Mouse (Mus musculus) kidney, adult 2 months (tissue): ENCODE data around the gene Dbh. TPM values are rescaled to one million over a fixed set of nuclear protein-coding genes. Genes with fewer than 3 reads are reported as not detected.

Experiments used
- DNase-seq: peaks from one replicate; pipeline ENCODE4 v3.0.0; 2021
- H3K27ac ChIP-seq: fragments of 200-500 bp; 2 replicates; pipeline ENCODE4 v1.5.1; 2012; ENCODE audit warnings: low read depth, low read length, control low read depth, inconsistent platforms; ENCODE audit not compliant: insufficient read depth
- H3K27me3 ChIP-seq: fragments of 200-500 bp; replicated peaks from 2 replicates; pipeline ENCODE4 v1.6.1; 2012; ENCODE audit warnings: mild to moderate bottlenecking, moderate library complexity, low read length, inconsistent platforms; ENCODE audit not compliant: control insufficient read depth, insufficient read depth
- H3K36me3 ChIP-seq: fragments of 200-500 bp; 2 replicates; pipeline ENCODE4 v1.6.1; 2012; ENCODE audit warnings: mild to moderate bottlenecking, moderate library complexity, low read length, inconsistent platforms; ENCODE audit not compliant: control insufficient read depth, insufficient read depth
- H3K4me1 ChIP-seq: fragments of 200-500 bp; 2 replicates; pipeline ENCODE4 v1.6.1; 2011; ENCODE audit warnings: low read length; ENCODE audit not compliant: control insufficient read depth, insufficient read depth
- H3K4me3 ChIP-seq: fragments of 200-500 bp; 2 replicates; pipeline ENCODE4 v1.5.1; 2011; ENCODE audit warnings: mild to moderate bottlenecking, low read depth, low read length, control low read depth; ENCODE audit not compliant: insufficient read depth
- CTCF ChIP-seq: fragments of 200-500 bp; conservative IDR thresholded peaks from 2 replicates; pipeline ENCODE4 v1.5.1; 2011; ENCODE audit warnings: low read depth, mild to moderate bottlenecking, control low read depth, low read length, moderate library complexity, mixed read lengths; ENCODE audit not compliant: insufficient read depth, insufficient read length
- POLR2A ChIP-seq: fragments of 200-500 bp; IDR thresholded peaks from one replicate; pipeline ENCODE4 v1.6.1; 2011; ENCODE audit warnings: low read depth, low read length, control low read depth
- WGBS: fragments of 180-500 bp; shearing (Covaris S2); methylation state at CpG from one replicate; pipeline ENCODE4 v1.1.7; 2018; 5-methylcytosine and 5-hydroxymethylcytosine counted together
- polyA plus RNA-seq: library from polyadenylated mRNA; depleted of rRNA; stranded (reverse); fragments of >200 nt; gene quantifications from 2 replicates; pipeline ENCODE4 v1.2.3, GENCODE M21; 2012; rRNA removed

Dbh gene
- polyA plus RNA-seq, result 3.1 and 10.1 TPM in 2 replicates

GRCm38 (mm10) chr2:27164796-27165590 is at the start of gene Dbh:
Gene Dbh, plus strand, starts transcription at chr2:27165233.
- WGBS, result 85% methylated on average over 12 of the region's 12 CpGs
- no peak for TF ChIP-seq POLR2A
- TF ChIP-seq CTCF, result no peak
- H3K4me3 ChIP-seq, result no peak within 1 kb of the TSS
- H3K36me3 ChIP-seq, result no peaks in the 10 kb centered on the region
- DNase-seq, result no peak
- H3K4me1 ChIP-seq, result no peaks in the 10 kb centered on the region
- H3K27ac ChIP-seq, result no peak within 1 kb of the TSS
- H3K27me3 ChIP-seq, result no peaks in the 10 kb centered on the region

GRCm38 (mm10) chr2:27118452-27118851 is 46.6 kb upstream of the Dbh start:
- H3K36me3 ChIP-seq, result no peaks in the 10 kb centered on the region
- 58% methylated on average over 4 of the region's 4 CpGs for WGBS
- H3K27ac ChIP-seq, result no peak overlapping the region
- TF ChIP-seq POLR2A, result no peak
- no peak for TF ChIP-seq CTCF
- H3K4me1 ChIP-seq, result no peaks in the 10 kb centered on the region
- no peaks in the 10 kb centered on the region for H3K27me3 ChIP-seq
- no peak overlapping the region for H3K4me3 ChIP-seq
- DNase-seq, result no peak

DNA sequence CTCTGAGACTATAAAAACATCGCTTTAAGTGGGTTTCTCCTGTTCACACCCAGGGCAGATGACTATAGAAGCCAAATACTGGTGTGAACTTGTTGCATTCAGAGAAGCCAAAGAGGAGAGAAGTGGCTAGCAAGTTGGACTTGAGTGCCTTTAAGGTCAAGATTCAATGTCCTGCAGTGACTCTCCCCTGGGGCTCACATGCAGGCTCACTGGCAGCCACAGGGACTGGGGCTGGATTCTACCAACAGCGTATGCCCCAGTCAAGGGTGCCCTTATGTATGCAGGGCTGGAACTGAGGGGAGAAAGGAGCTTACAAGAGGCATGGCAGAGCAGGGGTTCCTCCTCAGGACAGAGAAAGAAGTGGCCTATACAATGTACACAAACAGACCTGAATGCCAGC is 45.3 kb upstream of the Dbh start:
- no peaks in the 10 kb centered on the region for H3K27me3 ChIP-seq
- H3K36me3 ChIP-seq, result no peaks in the 10 kb centered on the region
- H3K27ac ChIP-seq, result no peak overlapping the region
- no peak overlapping the region for H3K4me3 ChIP-seq
- DNase-seq, result no peak
- 82% methylated on average over 2 of the region's 2 CpGs for WGBS
- TF ChIP-seq CTCF (no peak), POLR2A (no peak)
- no peaks in the 10 kb centered on the region for H3K4me1 ChIP-seq

GRCm38 (mm10) chr2:27120241-27120641 is 44.8 kb upstream of the Dbh start:
- Histone ChIP-seq H3K36me3 (no peaks in the 10 kb centered on the region), H3K27ac (no peak overlapping the region), H3K27me3 (no peaks in the 10 kb centered on the region), H3K4me1 (no peaks in the 10 kb centered on the region), H3K4me3 (no peak overlapping the region)
- no peak for DNase-seq
- 68% methylated on average over 8 of the region's 8 CpGs for WGBS
- no peak for TF ChIP-seq CTCF
- TF ChIP-seq POLR2A, result no peak

GRCm38 (mm10) chr2:27121626-27122355 is 43.2 kb upstream of the Dbh start:
- Histone ChIP-seq H3K27me3 (no peaks in the 10 kb centered on the region), H3K4me3 (no peak overlapping the region), H3K27ac (no peak overlapping the region), H3K36me3 (no peaks in the 10 kb centered on the region), H3K4me1 (no peaks in the 10 kb centered on the region)
- WGBS, result 13% methylated on average over 9 of the region's 9 CpGs
- DNase-seq, result no peak
- TF ChIP-seq CTCF, result no peak
- TF ChIP-seq POLR2A, result no peak

GRCm38 (mm10) chr2:27122578-27122977 is 42.5 kb upstream of the Dbh start:
- Histone ChIP-seq H3K4me1 (no peaks in the 10 kb centered on the region), H3K27me3 (no peaks in the 10 kb centered on the region), H3K36me3 (no peaks in the 10 kb centered on the region), H3K4me3 (no peak overlapping the region), H3K27ac (no peak overlapping the region)
- no peak for DNase-seq
- 73% methylated on average over 9 of the region's 9 CpGs for WGBS
- TF ChIP-seq POLR2A, result no peak
- TF ChIP-seq CTCF, result no peak

GRCm38 (mm10) chr2:27123121-27123520 is 41.9 kb upstream of the Dbh start:
- Histone ChIP-seq H3K27me3 (no peaks in the 10 kb centered on the region), H3K36me3 (no peaks in the 10 kb centered on the region), H3K27ac (no peak overlapping the region), H3K4me3 (no peak overlapping the region), H3K4me1 (no peaks in the 10 kb centered on the region)
- TF ChIP-seq CTCF (no peak), POLR2A (no peak)
- WGBS, result 97% methylated on average over 4 of the region's 4 CpGs
- DNase-seq, result no peak
